Mouse (Mus musculus): Measurements from ENCODE around the gene Nudt2.

- no peak for TF ChIP-seq HCFC1 (IDR thresholded peaks at IDR 0.05; ENCODE audit: borderline replicate concordance, insufficient read depth, low read length)
- no peak for TF ChIP-seq MAFK (IDR thresholded peaks at IDR 0.05; ENCODE audit: insufficient read depth, low read depth, low read length)
- no peak for TF ChIP-seq ZC3H11A (IDR thresholded peaks at IDR 0.05; ENCODE audit: borderline replicate concordance, low read depth, low read length)
Measured at GRCm38 (mm10) chr4:41523839-41524238, 58.9 kb downstream of the Nudt2 start.

Measured in ES-E14 (cell line).